Mouse (Mus musculus): ENCODE measurements at regions not wholly inside any gene's neighbourhood (a gene's known extent, or its start where the extent isn't known, plus 50 kb on each side); places are given as distances from the start of the nearest gene placed in this dataset.

- no peaks in the 10 kb centered on the region for H3K27me3 ChIP-seq (replicated peaks; ENCODE audit: control insufficient read depth, insufficient read depth, low read length)
- no peak overlapping the region for H3K4me3 ChIP-seq (ENCODE audit: low read length)
- H3K9me3 ChIP-seq (ENCODE audit: control insufficient read depth, low read length): no peaks in the 10 kb centered on the region
- H3K4me2 ChIP-seq (ENCODE audit: low read length): no peak overlapping the region
- H3K27ac ChIP-seq (ENCODE audit: low read depth, low read length): no peak overlapping the region
- no peaks in the 10 kb centered on the region for H3K36me3 ChIP-seq (ENCODE audit: control insufficient read depth, insufficient read depth, low read length)
- ATAC-seq: no peak; the same call in 1 of the 2 replicates
- 32% methylated on average over 13 of the region's 13 CpGs for WGBS
- no peak overlapping the region; the same call in 1 of the 2 replicates for H3K9ac ChIP-seq (ENCODE audit: low read depth, low read length)
- peaks cover 3% of the 10 kb centered on the region; the same call in 1 of the 2 replicates for H3K4me1 ChIP-seq (ENCODE audit: control insufficient read depth, insufficient read depth, low read depth, low read length)
These were observed 104.2 kb downstream of the Bms1 start for GRCm38 (mm10) chr6:118314941-118315687.

- Histone ChIP-seq H3K36me3 (ENCODE audit: control insufficient read depth, insufficient read depth, low read length) (no peaks in the 10 kb centered on the region), H3K27ac (ENCODE audit: low read depth, low read length) (no peak overlapping the region), H3K4me3 (ENCODE audit: low read length) (no peak overlapping the region), H3K27me3 (replicated peaks; ENCODE audit: control insufficient read depth, insufficient read depth, low read length) (no peaks in the 10 kb centered on the region), H3K4me2 (ENCODE audit: low read length) (no peak overlapping the region), H3K9ac (ENCODE audit: low read depth, low read length) (no peak overlapping the region), H3K4me1 (ENCODE audit: control insufficient read depth, insufficient read depth, low read depth, low read length) (peaks cover 3% of the 10 kb centered on the region; the same call in 1 of the 2 replicates), H3K9me3 (ENCODE audit: control insufficient read depth, low read length) (no peaks in the 10 kb centered on the region)
- 75% methylated on average over 9 of the region's 9 CpGs for WGBS
- no peak for ATAC-seq
These were observed 108.2 kb downstream of the Bms1 start for GRCm38 (mm10) chr6:118311081-118311480.

- Histone ChIP-seq H3K9ac (ENCODE audit: low read depth, low read length) (no peak overlapping the region), H3K4me1 (ENCODE audit: control insufficient read depth, insufficient read depth, low read depth, low read length) (no peaks in the 10 kb centered on the region; the same call in 1 of the 2 replicates), H3K27me3 (replicated peaks; ENCODE audit: control insufficient read depth, insufficient read depth, low read length) (no peaks in the 10 kb centered on the region), H3K36me3 (ENCODE audit: control insufficient read depth, insufficient read depth, low read length) (no peaks in the 10 kb centered on the region), H3K9me3 (ENCODE audit: control insufficient read depth, low read length) (no peaks in the 10 kb centered on the region), H3K27ac (ENCODE audit: low read depth, low read length) (no peak overlapping the region), H3K4me3 (ENCODE audit: low read length) (no peak overlapping the region), H3K4me2 (ENCODE audit: low read length) (no peak overlapping the region)
- no peak for ATAC-seq
- 84% methylated on average over 2 of the region's 2 CpGs for WGBS
These were observed 109.4 kb downstream of the Bms1 start for GRCm38 (mm10) chr6:118309923-118310322.

- Histone ChIP-seq H3K4me2 (ENCODE audit: low read length) (no peak overlapping the region), H3K27ac (ENCODE audit: low read depth, low read length) (no peak overlapping the region), H3K4me3 (ENCODE audit: low read length) (no peak overlapping the region), H3K27me3 (replicated peaks; ENCODE audit: control insufficient read depth, insufficient read depth, low read length) (no peaks in the 10 kb centered on the region), H3K4me1 (ENCODE audit: control insufficient read depth, insufficient read depth, low read depth, low read length) (no peaks in the 10 kb centered on the region), H3K9ac (ENCODE audit: low read depth, low read length) (no peak overlapping the region), H3K9me3 (ENCODE audit: control insufficient read depth, low read length) (no peaks in the 10 kb centered on the region), H3K36me3 (ENCODE audit: control insufficient read depth, insufficient read depth, low read length) (no peaks in the 10 kb centered on the region)
- no peak for ATAC-seq
- 62% methylated on average over 3 of the region's 3 CpGs for WGBS
These were observed 110.7 kb downstream of the Bms1 start for GRCm38 (mm10) chr6:118308586-118308985.

- ATAC-seq: no peak
- H3K4me2 ChIP-seq (ENCODE audit: low read length): no peak overlapping the region
These were observed 110.0 kb upstream of the Ret start for GRCm38 (mm10) chr6:118307481-118307880.

GRCm38 (mm10) chr6:118305209-118305608, 107.7 kb upstream of the Ret start:
- H3K9ac ChIP-seq (ENCODE audit: low read depth, low read length): no peak overlapping the region
- H3K4me3 ChIP-seq (ENCODE audit: low read length): no peak overlapping the region
- H3K27ac ChIP-seq (ENCODE audit: low read depth, low read length): no peak overlapping the region
- H3K27me3 ChIP-seq (replicated peaks; ENCODE audit: control insufficient read depth, insufficient read depth, low read length): no peaks in the 10 kb centered on the region
- no peak overlapping the region for H3K4me2 ChIP-seq (ENCODE audit: low read length)
- no peaks in the 10 kb centered on the region for H3K9me3 ChIP-seq (ENCODE audit: control insufficient read depth, low read length)
- peaks cover 14% of the 10 kb centered on the region for H3K4me1 ChIP-seq (ENCODE audit: control insufficient read depth, insufficient read depth, low read depth, low read length)
- no peaks in the 10 kb centered on the region for H3K36me3 ChIP-seq (ENCODE audit: control insufficient read depth, insufficient read depth, low read length)
- WGBS: 95% methylated on average over 3 of the region's 3 CpGs
- no peak for ATAC-seq

More at GRCm38 (mm10) chr6:118307481-118307880, 110.0 kb upstream of the Ret start:
- Histone ChIP-seq H3K9ac (ENCODE audit: low read depth, low read length) (no peak overlapping the region), H3K9me3 (ENCODE audit: control insufficient read depth, low read length) (no peaks in the 10 kb centered on the region), H3K36me3 (ENCODE audit: control insufficient read depth, insufficient read depth, low read length) (no peaks in the 10 kb centered on the region), H3K27ac (ENCODE audit: low read depth, low read length) (no peak overlapping the region), H3K4me3 (ENCODE audit: low read length) (no peak overlapping the region), H3K27me3 (replicated peaks; ENCODE audit: control insufficient read depth, insufficient read depth, low read length) (no peaks in the 10 kb centered on the region), H3K4me1 (ENCODE audit: control insufficient read depth, insufficient read depth, low read depth, low read length) (peaks cover 2% of the 10 kb centered on the region)
- 49% methylated on average over 4 of the region's 4 CpGs for WGBS

GRCm38 (mm10) chr6:118302783-118303350, 105.3 kb upstream of the Ret start:
- H3K36me3 ChIP-seq (ENCODE audit: control insufficient read depth, insufficient read depth, low read length): no peaks in the 10 kb centered on the region
- H3K9ac ChIP-seq (ENCODE audit: low read depth, low read length): no peak overlapping the region
- H3K4me1 ChIP-seq (ENCODE audit: control insufficient read depth, insufficient read depth, low read depth, low read length): peaks cover 14% of the 10 kb centered on the region
- no peak for ATAC-seq
- WGBS: 55% methylated on average over 7 of the region's 7 CpGs
- H3K4me3 ChIP-seq (ENCODE audit: low read length): no peak overlapping the region
- H3K27ac ChIP-seq (ENCODE audit: low read depth, low read length): no peak overlapping the region; the same call in 1 of the 2 replicates
- H3K9me3 ChIP-seq (ENCODE audit: control insufficient read depth, low read length): no peaks in the 10 kb centered on the region
- H3K4me2 ChIP-seq (ENCODE audit: low read length): no peak overlapping the region
- H3K27me3 ChIP-seq (replicated peaks; ENCODE audit: control insufficient read depth, insufficient read depth, low read length): no peaks in the 10 kb centered on the region

GRCm38 (mm10) chr6:118301880-118302782, 104.6 kb upstream of the Ret start:
- WGBS: 35% methylated on average over 11 of the region's 11 CpGs
- Histone ChIP-seq H3K27me3 (replicated peaks; ENCODE audit: control insufficient read depth, insufficient read depth, low read length) (no peaks in the 10 kb centered on the region), H3K4me3 (ENCODE audit: low read length) (no peak overlapping the region), H3K36me3 (ENCODE audit: control insufficient read depth, insufficient read depth, low read length) (no peaks in the 10 kb centered on the region), H3K27ac (ENCODE audit: low read depth, low read length) (peak overlapping the region; percentile 55), H3K9ac (ENCODE audit: low read depth, low read length) (no peak overlapping the region), H3K4me2 (ENCODE audit: low read length) (0 out of 2 replicates have a peak overlapping the region, but pooled peaks have one; percentile 2), H3K9me3 (ENCODE audit: control insufficient read depth, low read length) (no peaks in the 10 kb centered on the region), H3K4me1 (ENCODE audit: control insufficient read depth, insufficient read depth, low read depth, low read length) (peaks cover 14% of the 10 kb centered on the region)
- peak; percentile 78 for ATAC-seq

- Histone ChIP-seq H3K4me3 (ENCODE audit: low read length) (no peak overlapping the region), H3K9ac (ENCODE audit: low read depth, low read length) (no peak overlapping the region), H3K9me3 (ENCODE audit: control insufficient read depth, low read length) (no peaks in the 10 kb centered on the region), H3K4me2 (ENCODE audit: low read length) (no peak overlapping the region), H3K4me1 (ENCODE audit: control insufficient read depth, insufficient read depth, low read depth, low read length) (peaks cover 14% of the 10 kb centered on the region), H3K36me3 (ENCODE audit: control insufficient read depth, insufficient read depth, low read length) (no peaks in the 10 kb centered on the region), H3K27me3 (replicated peaks; ENCODE audit: control insufficient read depth, insufficient read depth, low read length) (no peaks in the 10 kb centered on the region), H3K27ac (ENCODE audit: low read depth, low read length) (no peak overlapping the region)
- 83% methylated on average over 6 of the region's 6 CpGs for WGBS
- no peak for ATAC-seq
These were observed 103.3 kb upstream of the Ret start for GRCm38 (mm10) chr6:118300781-118301180.

Data from hindbrain, embryonic 16.5 days (tissue).